Mouse (Mus musculus) lung, adult 2 months (tissue): ENCODE data around the gene Trappc12.

ENCODE experiments used
- CTCF ChIP-seq: fragments of 200-500 bp; IDR thresholded peaks from 2 replicates; pipeline ENCODE4 v1.5.1; 2011; ENCODE audit warnings: mild to moderate bottlenecking, low read length, control low read depth; ENCODE audit not compliant: insufficient read depth
- POLR2A ChIP-seq: fragments of 200-500 bp; IDR thresholded peaks from 2 replicates; pipeline ENCODE4 v1.6.1; 2011; ENCODE audit warnings: low read depth, mild to moderate bottlenecking, control low read depth, low read length, borderline replicate concordance; ENCODE audit errors: extremely low read depth

GRCm38 (mm10) chr12:28786310-28786709, 36.0 kb upstream of the Trappc12 start:
- no peak for TF ChIP-seq CTCF
- no peak for TF ChIP-seq POLR2A
